Mouse (Mus musculus) heart, adult 2 months (tissue): ENCODE measurements around the gene Rassf5. TPM values are rescaled to one million over a fixed set of nuclear protein-coding genes. Genes with fewer than 3 reads are reported as not detected.
"Not testable (repeated sequence)": the region's sequence is repeated elsewhere in the genome, so short reads cannot be mapped to it uniquely, and the experiment has no call there.

ENCODE experiments used
- DNase-seq, 2 experiments: peaks; one replicate each; pipeline ENCODE4 v3.0.0; 2021
- H3K27ac ChIP-seq: fragments of 200-600 bp; 2 replicates; pipeline ENCODE4 v1.8.1; 2022
- H3K27me3 ChIP-seq: fragments of 200-500 bp; 2 replicates; pipeline ENCODE4 v1.6.1; 2012; ENCODE audit warnings: mild to moderate bottlenecking, low read length, inconsistent platforms, mixed read lengths; ENCODE audit not compliant: control insufficient read depth, insufficient read depth
- H3K36me3 ChIP-seq: fragments of 200-500 bp; 2 replicates; pipeline ENCODE4 v1.6.1; 2012; ENCODE audit warnings: low read length, inconsistent platforms; ENCODE audit not compliant: control insufficient read depth, insufficient read depth
- H3K4me1 ChIP-seq: fragments of 200-500 bp; 2 replicates; pipeline ENCODE4 v1.6.1; 2011; ENCODE audit warnings: low read length; ENCODE audit not compliant: control insufficient read depth, insufficient read depth
- H3K4me3 ChIP-seq: fragments of 200-600 bp; 2 replicates; pipeline ENCODE4 v1.8.1; 2022
- H3K79me2 ChIP-seq: fragments of 200-500 bp; replicated peaks from 2 replicates; pipeline ENCODE4 v1.6.1; 2012; ENCODE audit warnings: mild to moderate bottlenecking, inconsistent platforms, low read length, moderate library complexity, mixed read lengths; ENCODE audit not compliant: control insufficient read depth, insufficient read depth
- H3K9ac ChIP-seq: fragments of 200-500 bp; 2 replicates; pipeline ENCODE4 v1.6.1; 2012; ENCODE audit warnings: low read depth, mild to moderate bottlenecking, control low read depth, inconsistent platforms, low read length, mixed read lengths
- CTCF ChIP-seq: fragments of 200-600 bp; IDR thresholded peaks from 2 replicates; pipeline ENCODE4 v1.8.1; 2022; ENCODE audit warnings: antibody characterized with exemption, mild to moderate bottlenecking, moderate library complexity
- EP300 ChIP-seq: fragments of 200-500 bp; IDR thresholded peaks from 2 replicates; pipeline ENCODE4 v1.6.1; 2011; ENCODE audit warnings: low read depth, low read length, control low read depth; ENCODE audit not compliant: insufficient read depth
- POLR2A ChIP-seq: fragments of 200-500 bp; IDR thresholded peaks from 2 replicates; pipeline ENCODE4 v1.6.1; 2011; ENCODE audit warnings: mild to moderate bottlenecking, low read depth, low read length, control low read depth; ENCODE audit not compliant: insufficient read depth
- WGBS: fragments of 180-500 bp; shearing (Covaris S2); methylation state at CpG from one replicate; pipeline ENCODE4 v1.1.7; 2018; 5-methylcytosine and 5-hydroxymethylcytosine counted together
- intact Hi-C: fragments of 180-260 bp; cut with DNase I; formaldehyde crosslinking; loops from one replicate; pipeline ENCODE4 v1.15.1; 2025
- polyA plus RNA-seq: library from polyadenylated mRNA; depleted of rRNA; stranded (reverse); fragments of >200 nt; gene quantifications from 2 replicates; pipeline ENCODE4 v1.2.3, GENCODE M21; 2012
- total RNA-seq, 2 experiments: library from RNA; stranded (reverse); gene quantifications; 2 replicates each; pipeline ENCODE4 v1.2.3; 2021

Gene Rassf5
- total and polyA plus RNA-seq, 3 experiments = 1.7 to 2.3 (median 2.0) TPM

GRCm38 (mm10) chr1:131153018-131153629 lies 91.9 kb downstream of the Rassf5 start, which contains the start of gene Eif2d:
Gene Eif2d (plus strand): TSS chr1:131153181.
- peak; percentile 90 to 91 for DNase-seq
- H3K27ac ChIP-seq = peak within 1 kb of the TSS; percentile 52
- H3K27me3 ChIP-seq = no peaks in the 10 kb centered on the region
- intact Hi-C loops = loop anchor here (2.0 to 10.0 kb wide), 2 partner anchors 14 to 278 kb away; partner anchors contain the start of gene Dyrk3
- TF ChIP-seq POLR2A (peak; percentile 72; the same call in 1 of the 2 replicates), CTCF (no peak), EP300 (no peak)
- H3K79me2 ChIP-seq = no peaks in the 10 kb centered on the region
- peak within 1 kb of the TSS; percentile 82 for H3K9ac ChIP-seq
- WGBS = 1% methylated on average over 27 of the region's 27 CpGs
- peaks cover 3% of the 10 kb centered on the region for H3K36me3 ChIP-seq
- H3K4me1 ChIP-seq = peaks cover 2% of the 10 kb centered on the region; the same call in 1 of the 2 replicates
- peak within 1 kb of the TSS; percentile 67 for H3K4me3 ChIP-seq

GRCm38 (mm10) chr1:131149496-131149895 lies 95.6 kb downstream of the Rassf5 start:
- no peak for DNase-seq
- no peaks in the 10 kb centered on the region for H3K79me2 ChIP-seq
- no peak overlapping the region for H3K9ac ChIP-seq
- no peak overlapping the region for H3K27ac ChIP-seq
- H3K36me3 ChIP-seq = peaks cover 3% of the 10 kb centered on the region
- WGBS = 69% methylated on average over 1 of the region's 1 CpGs
- intact Hi-C loops = no loop called here
- no peak for TF ChIP-seq POLR2A
- TF ChIP-seq CTCF = no peak
- TF ChIP-seq EP300 = no peak
- peaks cover 2% of the 10 kb centered on the region; the same call in 1 of the 2 replicates for H3K4me1 ChIP-seq
- no peak overlapping the region for H3K4me3 ChIP-seq
- H3K27me3 ChIP-seq = no peaks in the 10 kb centered on the region

- no peak for TF ChIP-seq CTCF
- no peak for TF ChIP-seq POLR2A
- TF ChIP-seq EP300 = no peak
- intact Hi-C loops = no loop called here
- Histone ChIP-seq H3K9ac (no peak overlapping the region), H3K4me1 (no peaks in the 10 kb centered on the region), H3K27ac (no peak overlapping the region), H3K27me3 (no peaks in the 10 kb centered on the region), H3K36me3 (no peaks in the 10 kb centered on the region), H3K4me3 (no peak overlapping the region), H3K79me2 (no peaks in the 10 kb centered on the region)
- no peak for DNase-seq
- WGBS = 81% methylated on average over 3 of the region's 3 CpGs
Observed at GRCm38 (mm10) chr1:131146181-131146614, 98.9 kb downstream of the Rassf5 start.

- 67% methylated on average over 3 of the region's 3 CpGs for WGBS
- H3K9ac ChIP-seq = not testable (repeated sequence)
Observed at GRCm38 (mm10) chr1:131145222-131145621, 99.8 kb downstream of the Rassf5 start.

GRCm38 (mm10) chr1:131142472-131142871 lies 102.6 kb downstream of the Rassf5 start:
- peaks cover 2% of the 10 kb centered on the region; the same call in 1 of the 2 replicates for H3K27me3 ChIP-seq
- intact Hi-C loops = no loop called here
- H3K4me3 ChIP-seq = no peak overlapping the region
- H3K9ac ChIP-seq = no peak overlapping the region
- WGBS = 67% methylated on average over 1 of the region's 1 CpGs
- no peaks in the 10 kb centered on the region for H3K79me2 ChIP-seq
- H3K36me3 ChIP-seq = no peaks in the 10 kb centered on the region
- no peak for TF ChIP-seq POLR2A
- TF ChIP-seq CTCF = no peak
- no peak for TF ChIP-seq EP300
- no peak overlapping the region for H3K27ac ChIP-seq
- no peaks in the 10 kb centered on the region for H3K4me1 ChIP-seq
- DNase-seq = no peak

More at GRCm38 (mm10) chr1:131145222-131145621, 99.8 kb downstream of the Rassf5 start:
- H3K4me1 ChIP-seq, H3K27me3 ChIP-seq, H3K79me2 ChIP-seq, H3K36me3 ChIP-seq, H3K27ac ChIP-seq, DNase-seq, intact Hi-C loops, H3K4me3 ChIP-seq: not testable (repeated sequence)

GRCm38 (mm10) chr1:131141449-131141848 lies 103.6 kb downstream of the Rassf5 start:
- TF ChIP-seq POLR2A (no peak), EP300 (no peak), CTCF (no peak)
- intact Hi-C loops = no loop called here

More at GRCm38 (mm10) chr1:131141449-131141848, 103.6 kb downstream of the Rassf5 start:
- H3K4me3 ChIP-seq = no peak overlapping the region
- H3K4me1 ChIP-seq = no peaks in the 10 kb centered on the region
- H3K79me2 ChIP-seq = no peaks in the 10 kb centered on the region
- no peak overlapping the region for H3K27ac ChIP-seq
- H3K27me3 ChIP-seq = peaks cover 2% of the 10 kb centered on the region; the same call in 1 of the 2 replicates
- no peak for DNase-seq
- 46% methylated on average over 2 of the region's 2 CpGs for WGBS
- H3K9ac ChIP-seq = no peak overlapping the region
- H3K36me3 ChIP-seq = no peaks in the 10 kb centered on the region
